Mouse (Mus musculus) A20 (cell line): Measurements from ENCODE around the gene Pkdcc.
A peak's percentile ranks its signal among the peaks of the same experiment; 100 is the strongest.

Source experiments
- DNase-seq: peaks from one replicate; pipeline ENCODE4 v3.0.0-alpha.2; 2011; ENCODE audit warnings: low read depth, low spot score

The Pkdcc gene

GRCm38 (mm10) chr17:83245460-83245859 is 30.4 kb downstream of the Pkdcc start:
- no peak for DNase-seq

- DNase-seq: no peak
These were observed 31.0 kb downstream of the Pkdcc start for GRCm38 (mm10) chr17:83246090-83246489.

- DNase-seq: no peak
These were observed 32.1 kb downstream of the Pkdcc start for GRCm38 (mm10) chr17:83247176-83247575.

GRCm38 (mm10) chr17:83248467-83248866 is 33.4 kb downstream of the Pkdcc start:
- DNase-seq: no peak

GRCm38 (mm10) chr17:83250903-83251526 is 35.9 kb downstream of the Pkdcc start:
- no peak for DNase-seq

GRCm38 (mm10) chr17:83253051-83253649 is 38.1 kb downstream of the Pkdcc start:
- DNase-seq: peak; percentile 68

GRCm38 (mm10) chr17:83267202-83268128 is 52.4 kb downstream of the Pkdcc start:
- DNase-seq: peak; percentile 95

GRCm38 (mm10) chr17:83271509-83271908 is 56.4 kb downstream of the Pkdcc start:
- DNase-seq: peak; percentile 86

GRCm38 (mm10) chr17:83272641-83273040 is 57.5 kb downstream of the Pkdcc start:
- no peak for DNase-seq

- no peak for DNase-seq
These were observed 58.5 kb downstream of the Pkdcc start for GRCm38 (mm10) chr17:83273636-83274035.

GRCm38 (mm10) chr17:83274101-83274500 is 59.0 kb downstream of the Pkdcc start:
- peak; percentile 30 for DNase-seq
